Mouse (Mus musculus): ENCODE measurements around the gene Syt14. TPM values are rescaled to one million over a fixed set of nuclear protein-coding genes. Genes with fewer than 3 reads are reported as not detected.

The Syt14 gene
- polyA plus RNA-seq, 1 experiment from 2014 or later, result 1.3 TPM

DNA sequence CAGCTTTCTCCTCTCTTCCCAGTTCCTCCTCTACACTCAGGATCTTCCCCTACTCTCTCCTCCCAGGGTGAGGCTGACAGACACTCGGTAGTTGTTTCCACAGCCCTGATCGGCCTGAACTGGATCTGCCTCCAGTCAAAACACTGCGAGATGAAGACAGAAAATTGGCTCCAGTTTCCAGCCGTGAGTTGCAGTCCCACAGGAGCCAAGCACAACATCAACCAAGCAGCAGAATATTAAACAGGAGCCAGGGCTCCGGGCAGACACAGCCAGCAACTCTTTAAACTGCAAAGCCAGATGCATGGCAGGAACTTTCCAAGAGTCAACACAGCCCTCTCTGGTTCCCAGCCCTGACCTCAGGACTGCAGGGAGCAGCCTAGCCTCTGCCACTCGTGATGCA is 183.9 kb downstream of the Syt14 start:
- peaks cover 35% of the 10 kb centered on the region for H3K4me1 ChIP-seq (ENCODE audit: control insufficient read depth, insufficient read depth, low read length)
- H3K4me2 ChIP-seq (ENCODE audit: low read depth, low read length), result no peak overlapping the region
- H3K9ac ChIP-seq (ENCODE audit: low read depth, low read length), result 0 out of 2 replicates have a peak overlapping the region, but pooled peaks have one; percentile 8
- no peaks in the 10 kb centered on the region for H3K9me3 ChIP-seq (ENCODE audit: control insufficient read depth, low read length)
- no peak overlapping the region for H3K4me3 ChIP-seq (ENCODE audit: low read length)
- peak overlapping the region; percentile 26 for H3K27ac ChIP-seq (ENCODE audit: low read length)
- 0 out of 2 replicates have a peak, but pooled peaks have one; percentile 9 for ATAC-seq
- WGBS, result 27% methylated on average over 6 of the region's 6 CpGs
- H3K36me3 ChIP-seq (ENCODE audit: control insufficient read depth, insufficient read depth, low read length), result no peaks in the 10 kb centered on the region
- H3K27me3 ChIP-seq (replicated peaks; ENCODE audit: control insufficient read depth, insufficient read depth, low read length), result no peaks in the 10 kb centered on the region

DNA sequence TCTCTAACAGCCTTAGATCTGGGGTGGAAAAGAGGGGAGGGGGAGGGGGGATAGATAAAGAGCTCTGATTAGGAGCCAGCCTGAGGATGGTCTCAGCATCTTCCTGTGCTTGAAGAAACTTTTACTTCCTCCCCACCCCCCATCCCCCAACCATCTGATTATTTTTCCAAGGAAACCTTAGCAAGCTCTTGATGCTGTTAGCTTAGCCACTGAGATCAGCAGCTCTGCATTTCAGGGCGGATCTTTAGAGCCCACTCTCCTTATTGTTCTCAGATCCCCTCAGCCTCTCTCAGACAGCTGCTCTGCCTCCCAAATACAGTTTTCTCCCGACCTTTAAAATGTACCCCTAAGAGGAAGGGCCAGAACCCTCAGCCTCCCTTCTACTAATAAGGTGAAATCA is 184.4 kb downstream of the Syt14 start:
- Histone ChIP-seq H3K27ac (ENCODE audit: low read length) (peak overlapping the region; percentile 26), H3K36me3 (ENCODE audit: control insufficient read depth, insufficient read depth, low read length) (no peaks in the 10 kb centered on the region), H3K4me2 (ENCODE audit: low read depth, low read length) (no peak overlapping the region), H3K9ac (ENCODE audit: low read depth, low read length) (0 out of 2 replicates have a peak overlapping the region, but pooled peaks have one; percentile 8), H3K9me3 (ENCODE audit: control insufficient read depth, low read length) (no peaks in the 10 kb centered on the region), H3K4me3 (ENCODE audit: low read length) (no peak overlapping the region), H3K27me3 (replicated peaks; ENCODE audit: control insufficient read depth, insufficient read depth, low read length) (no peaks in the 10 kb centered on the region), H3K4me1 (ENCODE audit: control insufficient read depth, insufficient read depth, low read length) (peaks cover 32% of the 10 kb centered on the region)
- 21% methylated on average over 2 of the region's 2 CpGs for WGBS
- no peak for ATAC-seq

DNA sequence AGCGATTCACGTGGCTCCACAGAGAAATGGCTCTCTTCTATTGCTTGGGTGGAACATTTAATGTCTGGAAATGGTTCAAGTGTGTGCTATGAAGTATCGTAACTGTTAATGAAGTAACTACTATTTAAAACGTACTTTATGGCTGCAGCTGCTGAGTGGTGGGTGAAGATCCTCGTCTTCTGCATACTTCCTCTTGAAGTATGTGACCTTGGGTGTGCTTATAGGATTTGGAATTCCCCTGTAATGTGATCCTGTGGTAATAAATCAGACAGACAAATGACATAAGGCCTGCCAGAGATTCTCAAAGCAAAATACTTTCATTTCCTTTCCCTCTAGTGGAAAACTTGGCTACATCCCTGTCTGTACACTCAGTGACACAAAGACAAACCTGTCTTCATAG is 186.0 kb downstream of the Syt14 start:
- WGBS, result 47% methylated on average over 5 of the region's 5 CpGs
- Histone ChIP-seq H3K9ac (ENCODE audit: low read depth, low read length) (no peak overlapping the region), H3K27ac (ENCODE audit: low read length) (no peak overlapping the region), H3K9me3 (ENCODE audit: control insufficient read depth, low read length) (no peaks in the 10 kb centered on the region), H3K36me3 (ENCODE audit: control insufficient read depth, insufficient read depth, low read length) (no peaks in the 10 kb centered on the region), H3K4me3 (ENCODE audit: low read length) (no peak overlapping the region), H3K4me1 (ENCODE audit: control insufficient read depth, insufficient read depth, low read length) (peaks cover 28% of the 10 kb centered on the region), H3K4me2 (ENCODE audit: low read depth, low read length) (no peak overlapping the region), H3K27me3 (replicated peaks; ENCODE audit: control insufficient read depth, insufficient read depth, low read length) (no peaks in the 10 kb centered on the region)
- no peak for ATAC-seq

DNA sequence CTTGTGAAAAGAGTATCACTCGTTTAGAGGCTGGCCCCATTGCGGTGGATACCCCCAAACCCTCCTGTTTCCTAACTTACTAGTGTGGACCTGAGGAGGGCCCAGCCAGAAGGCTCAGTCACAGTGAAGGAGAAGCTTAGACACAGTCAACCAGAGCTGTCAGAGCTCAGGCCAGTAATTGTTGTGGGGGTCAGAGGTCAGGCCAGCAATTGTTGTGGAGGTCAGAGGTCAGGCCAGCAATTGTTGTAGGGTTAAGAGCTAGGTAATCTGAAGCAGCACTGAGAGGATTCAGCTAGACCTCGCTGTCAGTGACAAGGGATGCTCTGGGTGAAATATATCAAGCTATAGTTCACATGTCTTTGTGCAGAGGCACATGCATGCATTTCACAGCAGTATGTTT is 188.3 kb downstream of the Syt14 start:
- Histone ChIP-seq H3K4me2 (ENCODE audit: low read depth, low read length) (no peak overlapping the region), H3K9ac (ENCODE audit: low read depth, low read length) (no peak overlapping the region), H3K4me3 (ENCODE audit: low read length) (no peak overlapping the region), H3K27ac (ENCODE audit: low read length) (no peak overlapping the region), H3K27me3 (replicated peaks; ENCODE audit: control insufficient read depth, insufficient read depth, low read length) (no peaks in the 10 kb centered on the region), H3K36me3 (ENCODE audit: control insufficient read depth, insufficient read depth, low read length) (0 out of 2 replicates have a peak, but pooled peaks cover 2% of the 10 kb centered on the region), H3K4me1 (ENCODE audit: control insufficient read depth, insufficient read depth, low read length) (peaks cover 17% of the 10 kb centered on the region), H3K9me3 (ENCODE audit: control insufficient read depth, low read length) (no peaks in the 10 kb centered on the region)
- ATAC-seq, result no peak
- 64% methylated on average over 3 of the region's 3 CpGs for WGBS

Other genes with a start within 250 kb of the Syt14 start
- gene Sertad4, start 180.0 kb downstream of the Syt14 start, polyA plus RNA-seq (2015; fragmentation: Nextera tagmentation; extraction: Ambion mirVana), result 2.4 and 3.0 TPM in 2 replicates
- gene Diexf, start 94.5 kb upstream of the Syt14 start, polyA plus RNA-seq (2015; fragmentation: Nextera tagmentation; extraction: Ambion mirVana), result 5.0 and 9.2 TPM in 2 replicates
- 95.0 and 106 TPM in 2 replicates for gene Irf6, start 117.3 kb upstream of the Syt14 start, polyA plus RNA-seq (2015; fragmentation: Nextera tagmentation; extraction: Ambion mirVana)
- 13.0 and 13.7 TPM in 2 replicates for gene A130010J15Rik, start 132.3 kb upstream of the Syt14 start, polyA plus RNA-seq (2015; fragmentation: Nextera tagmentation; extraction: Ambion mirVana)
- 3.4 and 4.0 TPM in 2 replicates for gene Traf3ip3, start 165.9 kb upstream of the Syt14 start, polyA plus RNA-seq (2015; fragmentation: Nextera tagmentation; extraction: Ambion mirVana)
- gene Lamb3, start 171.9 kb upstream of the Syt14 start, polyA plus RNA-seq (2015; fragmentation: Nextera tagmentation; extraction: Ambion mirVana), result 4.1 and 4.3 TPM in 2 replicates
- gene Hsd11b1, start 228.3 kb upstream of the Syt14 start, polyA plus RNA-seq (2015; fragmentation: Nextera tagmentation; extraction: Ambion mirVana), result 0.91 and 1.2 TPM in 2 replicates
- gene G0s2, start 237.4 kb upstream of the Syt14 start, polyA plus RNA-seq (2015; fragmentation: Nextera tagmentation; extraction: Ambion mirVana), result 20.0 and 25.1 TPM in 2 replicates